Mouse (Mus musculus): ENCODE results near the gene Fkbp11.

- TF ChIP-seq CTCF (IDR thresholded peaks at IDR 0.05; ENCODE audit: low read depth) (no peak), EP300 (IDR thresholded peaks at IDR 0.05; ENCODE audit: low read depth) (no peak)
These were observed 3.6 kb downstream of the Fkbp11 start for GRCm38 (mm10) chr15:98724441-98724840.
